Mouse (Mus musculus): ENCODE measurements around the gene Sept1. TPM values are rescaled to one million over a fixed set of nuclear protein-coding genes. Genes with fewer than 3 reads are reported as not detected.

Gene Sept1
- polyA plus RNA-seq, 1 experiment from 2014 or later, result 12.9 TPM

DNA sequence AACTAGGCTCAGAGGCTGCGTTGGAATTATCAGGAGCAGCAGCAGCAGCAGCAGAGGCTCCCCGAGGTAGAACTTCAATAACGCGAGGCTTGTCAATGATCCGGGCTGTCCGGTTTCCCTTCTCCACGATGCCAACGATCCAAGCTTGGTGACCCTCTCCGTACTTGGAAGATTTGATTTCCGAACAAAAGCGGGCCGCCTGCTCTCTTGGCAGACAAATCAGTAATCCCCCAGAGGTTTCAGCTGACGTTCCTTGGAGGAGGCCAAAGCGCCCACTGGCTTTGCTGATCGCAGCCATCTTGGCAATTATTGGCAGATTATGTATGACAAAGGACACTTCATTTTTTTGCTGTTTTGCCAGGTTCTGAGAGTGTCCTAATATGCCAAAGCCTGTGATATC, 39.6 kb upstream of the Sept1 start:
- DNase-seq (ENCODE audit: low spot score) (no peak), ATAC-seq (replicated peaks; ENCODE audit: low FRiP score, low TSS enrichment, low read depth) (no peak)
- Histone ChIP-seq H3K4me3 (ENCODE audit: low read depth, low read length) (0 out of 2 replicates have a peak overlapping the region, but pooled peaks have one; percentile 90), H3K9ac (ENCODE audit: low read length) (no peak overlapping the region), H3K27me3 (replicated peaks; ENCODE audit: control insufficient read depth, insufficient read depth, low read length) (no peaks in the 10 kb centered on the region), H3K27ac (ENCODE audit: low read depth) (no peak overlapping the region), H3K4me1 (replicated peaks; ENCODE audit: control insufficient read depth, insufficient read depth, low read length) (peaks cover 14% of the 10 kb centered on the region), H3K9me3 (ENCODE audit: control insufficient read depth, low read length) (0 out of 2 replicates have a peak, but pooled peaks cover 10% of the 10 kb centered on the region), H3K4me2 (ENCODE audit: low read length) (peak overlapping the region; percentile 83), H3K36me3 (ENCODE audit: control insufficient read depth, insufficient read depth, low read length) (peaks cover 22% of the 10 kb centered on the region)
- WGBS, result 97% methylated on average over 15 of the region's 15 CpGs

DNA sequence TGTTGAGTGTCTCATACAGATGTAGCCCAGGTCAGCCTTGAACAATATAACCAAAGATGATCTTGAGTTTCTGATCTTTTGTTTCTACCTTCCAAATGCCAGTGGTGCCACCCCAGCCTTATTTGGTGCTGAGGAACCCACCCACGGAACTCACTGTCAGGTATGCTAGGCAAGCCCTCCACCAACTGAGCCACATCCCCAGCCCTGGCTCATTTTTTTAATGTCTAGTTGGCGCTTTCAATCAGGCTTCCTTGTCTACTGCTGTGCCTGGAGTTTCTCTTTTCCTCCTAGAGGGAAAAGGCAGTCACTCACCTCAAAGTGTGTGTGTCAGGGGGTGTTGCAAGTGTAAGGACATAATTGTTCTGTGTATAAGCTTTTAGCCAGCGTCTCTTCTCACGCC, 38.2 kb upstream of the Sept1 start:
- no peak overlapping the region for H3K4me3 ChIP-seq (ENCODE audit: low read depth, low read length)
- no peak for ATAC-seq (replicated peaks; ENCODE audit: low FRiP score, low TSS enrichment, low read depth)
- H3K36me3 ChIP-seq (ENCODE audit: control insufficient read depth, insufficient read depth, low read length), result peaks cover 22% of the 10 kb centered on the region
- no peak overlapping the region for H3K4me2 ChIP-seq (ENCODE audit: low read length)
- no peak overlapping the region for H3K9ac ChIP-seq (ENCODE audit: low read length)
- peaks cover 14% of the 10 kb centered on the region for H3K4me1 ChIP-seq (replicated peaks; ENCODE audit: control insufficient read depth, insufficient read depth, low read length)
- whole genome bisulfite sequencing, result 94% methylated on average over 4 of the region's 4 CpGs
- no peaks in the 10 kb centered on the region for H3K27me3 ChIP-seq (replicated peaks; ENCODE audit: control insufficient read depth, insufficient read depth, low read length)
- no peak overlapping the region for H3K27ac ChIP-seq (ENCODE audit: low read depth)
- H3K9me3 ChIP-seq (ENCODE audit: control insufficient read depth, low read length), result 0 out of 2 replicates have a peak, but pooled peaks cover 10% of the 10 kb centered on the region
- DNase-seq (ENCODE audit: low spot score), result no peak

DNA sequence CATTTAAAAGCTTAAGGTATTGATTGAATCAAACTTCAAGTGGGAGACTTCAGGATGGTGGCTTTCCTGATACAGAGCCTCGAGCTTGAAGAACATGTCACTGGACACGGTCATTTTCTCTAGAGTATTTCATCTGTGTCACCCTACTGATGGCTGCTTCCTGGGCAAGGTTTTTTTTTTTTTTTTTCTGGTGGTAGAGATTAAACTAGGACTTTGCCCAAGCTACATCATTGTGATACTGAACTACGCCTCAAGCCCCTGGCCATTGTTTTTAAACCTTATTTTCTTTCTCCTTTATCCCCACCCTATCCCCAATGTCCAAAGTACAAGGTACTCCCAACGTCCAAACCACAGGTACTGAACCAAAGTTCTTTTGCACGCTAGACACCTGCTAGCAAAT, 37.7 kb upstream of the Sept1 start:
- WGBS, result 84% methylated on average over 5 of the region's 5 CpGs
- Histone ChIP-seq H3K9me3 (ENCODE audit: control insufficient read depth, low read length) (0 out of 2 replicates have a peak, but pooled peaks cover 10% of the 10 kb centered on the region), H3K27ac (ENCODE audit: low read depth) (no peak overlapping the region), H3K27me3 (replicated peaks; ENCODE audit: control insufficient read depth, insufficient read depth, low read length) (no peaks in the 10 kb centered on the region), H3K4me2 (ENCODE audit: low read length) (no peak overlapping the region), H3K4me3 (ENCODE audit: low read depth, low read length) (no peak overlapping the region), H3K9ac (ENCODE audit: low read length) (no peak overlapping the region), H3K4me1 (replicated peaks; ENCODE audit: control insufficient read depth, insufficient read depth, low read length) (peaks cover 14% of the 10 kb centered on the region), H3K36me3 (ENCODE audit: control insufficient read depth, insufficient read depth, low read length) (peaks cover 22% of the 10 kb centered on the region)
- DNase-seq (ENCODE audit: low spot score) (no peak), ATAC-seq (replicated peaks; ENCODE audit: low FRiP score, low TSS enrichment, low read depth) (no peak)

DNA sequence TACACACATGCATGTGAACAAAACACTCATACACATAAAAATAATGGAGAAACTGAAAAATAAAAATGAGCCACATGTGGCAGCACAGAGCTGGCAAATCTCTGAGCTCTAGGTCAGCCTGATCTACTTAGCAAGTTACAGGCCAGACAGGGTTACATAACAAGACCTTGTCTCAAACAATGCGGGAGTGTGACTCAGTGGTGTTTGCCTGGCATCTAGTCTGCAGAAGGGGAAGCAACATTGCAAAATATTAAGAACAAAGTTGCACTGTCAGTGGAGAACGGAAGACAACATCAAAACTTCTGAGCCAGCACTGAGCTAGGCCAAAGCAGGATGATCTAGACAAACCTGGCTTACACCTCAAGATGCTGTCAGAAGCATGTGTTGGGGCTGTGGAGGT, 37.3 kb upstream of the Sept1 start:
- ATAC-seq (replicated peaks; ENCODE audit: low FRiP score, low TSS enrichment, low read depth), result no peak
- Histone ChIP-seq H3K27me3 (replicated peaks; ENCODE audit: control insufficient read depth, insufficient read depth, low read length) (no peaks in the 10 kb centered on the region), H3K4me1 (replicated peaks; ENCODE audit: control insufficient read depth, insufficient read depth, low read length) (peaks cover 14% of the 10 kb centered on the region), H3K9me3 (ENCODE audit: control insufficient read depth, low read length) (0 out of 2 replicates have a peak, but pooled peaks cover 10% of the 10 kb centered on the region), H3K4me2 (ENCODE audit: low read length) (no peak overlapping the region), H3K27ac (ENCODE audit: low read depth) (no peak overlapping the region), H3K36me3 (ENCODE audit: control insufficient read depth, insufficient read depth, low read length) (peaks cover 22% of the 10 kb centered on the region), H3K4me3 (ENCODE audit: low read depth, low read length) (no peak overlapping the region), H3K9ac (ENCODE audit: low read length) (no peak overlapping the region)
- DNase-seq (ENCODE audit: low spot score), result no peak
- WGBS, result 88% methylated on average over 2 of the region's 2 CpGs

DNA sequence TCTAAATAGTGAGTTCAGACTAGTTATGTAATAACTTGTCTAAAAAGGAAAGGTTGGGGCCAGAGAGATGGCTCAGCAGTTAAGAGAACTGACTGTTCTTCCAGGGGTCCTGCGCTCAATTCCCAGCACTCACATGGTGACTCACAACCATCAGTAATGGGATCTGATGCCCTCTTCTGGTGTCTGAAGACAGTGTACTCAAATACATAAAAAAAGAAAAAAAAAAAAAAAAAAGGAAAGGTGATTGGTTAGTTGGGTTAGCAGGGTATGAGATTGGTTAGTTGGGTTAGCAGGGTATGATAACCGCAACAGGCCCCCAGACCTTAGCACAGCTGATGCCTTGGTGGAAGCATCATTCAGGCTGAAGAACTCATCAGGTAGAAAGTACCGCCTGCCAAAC, 30.6 kb upstream of the Sept1 start:
- ATAC-seq (replicated peaks; ENCODE audit: low FRiP score, low TSS enrichment, low read depth), result no peak
- H3K27me3 ChIP-seq (replicated peaks; ENCODE audit: control insufficient read depth, insufficient read depth, low read length), result no peaks in the 10 kb centered on the region
- H3K4me2 ChIP-seq (ENCODE audit: low read length), result no peak overlapping the region
- no peak overlapping the region for H3K4me3 ChIP-seq (ENCODE audit: low read depth, low read length)
- H3K36me3 ChIP-seq (ENCODE audit: control insufficient read depth, insufficient read depth, low read length), result no peaks in the 10 kb centered on the region
- no peak for DNase-seq (ENCODE audit: low spot score)
- no peak overlapping the region for H3K27ac ChIP-seq (ENCODE audit: low read depth)
- 0 out of 2 replicates have a peak, but pooled peaks cover 5% of the 10 kb centered on the region for H3K9me3 ChIP-seq (ENCODE audit: control insufficient read depth, low read length)
- H3K4me1 ChIP-seq (replicated peaks; ENCODE audit: control insufficient read depth, insufficient read depth, low read length), result peaks cover 3% of the 10 kb centered on the region; the same call in 1 of the 2 replicates
- no peak overlapping the region for H3K9ac ChIP-seq (ENCODE audit: low read length)
- 98% methylated on average over 3 of the region's 3 CpGs for WGBS

DNA sequence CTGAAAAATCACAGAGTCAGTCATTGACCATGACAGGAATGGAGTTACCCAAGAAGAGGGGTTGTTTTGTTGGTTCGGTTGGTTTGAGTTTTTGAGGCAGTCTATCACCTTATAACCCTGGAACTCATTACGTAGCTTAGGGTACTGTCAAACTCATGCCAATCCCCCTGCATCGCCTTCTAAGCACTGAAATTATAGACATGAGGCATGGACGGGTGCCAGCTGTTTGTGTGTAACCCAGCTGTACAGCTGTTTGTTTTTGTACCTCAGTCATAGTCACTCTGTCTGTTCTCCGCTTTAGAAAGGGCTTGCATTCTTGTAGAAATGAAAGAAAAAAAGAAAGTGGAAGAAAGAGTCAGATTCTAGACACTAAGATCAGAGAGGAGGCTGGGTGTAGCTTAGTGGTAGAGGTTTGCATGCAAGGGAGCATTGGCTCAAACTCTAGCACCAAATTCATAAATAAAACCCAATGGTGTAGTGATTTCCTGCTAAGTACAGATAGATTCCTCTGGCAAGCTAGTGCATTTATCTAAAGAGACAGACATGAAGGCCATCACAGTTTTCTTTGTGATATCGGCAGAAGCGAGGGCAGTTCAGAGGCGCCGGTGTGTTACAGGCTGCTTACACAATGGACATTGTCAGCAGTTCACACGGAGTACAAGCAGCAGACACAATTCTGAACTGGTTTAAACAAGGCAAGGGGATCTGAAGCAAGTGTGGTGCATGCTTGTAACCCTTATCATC, 29.5 kb upstream of the Sept1 start:
- no peak overlapping the region for H3K4me2 ChIP-seq (ENCODE audit: low read length)
- H3K9ac ChIP-seq (ENCODE audit: low read length), result no peak overlapping the region
- H3K36me3 ChIP-seq (ENCODE audit: control insufficient read depth, insufficient read depth, low read length), result peaks cover 1% of the 10 kb centered on the region; the same call in 1 of the 2 replicates
- no peaks in the 10 kb centered on the region for H3K9me3 ChIP-seq (ENCODE audit: control insufficient read depth, low read length)
- DNase-seq (ENCODE audit: low spot score), result no peak
- H3K4me3 ChIP-seq (ENCODE audit: low read depth, low read length), result no peak overlapping the region
- no peak for ATAC-seq (replicated peaks; ENCODE audit: low FRiP score, low TSS enrichment, low read depth)
- no peaks in the 10 kb centered on the region for H3K27me3 ChIP-seq (replicated peaks; ENCODE audit: control insufficient read depth, insufficient read depth, low read length)
- peaks cover 3% of the 10 kb centered on the region; the same call in 1 of the 2 replicates for H3K4me1 ChIP-seq (replicated peaks; ENCODE audit: control insufficient read depth, insufficient read depth, low read length)
- 84% methylated on average over 10 of the region's 10 CpGs for WGBS
- H3K27ac ChIP-seq (ENCODE audit: low read depth), result no peak overlapping the region

DNA sequence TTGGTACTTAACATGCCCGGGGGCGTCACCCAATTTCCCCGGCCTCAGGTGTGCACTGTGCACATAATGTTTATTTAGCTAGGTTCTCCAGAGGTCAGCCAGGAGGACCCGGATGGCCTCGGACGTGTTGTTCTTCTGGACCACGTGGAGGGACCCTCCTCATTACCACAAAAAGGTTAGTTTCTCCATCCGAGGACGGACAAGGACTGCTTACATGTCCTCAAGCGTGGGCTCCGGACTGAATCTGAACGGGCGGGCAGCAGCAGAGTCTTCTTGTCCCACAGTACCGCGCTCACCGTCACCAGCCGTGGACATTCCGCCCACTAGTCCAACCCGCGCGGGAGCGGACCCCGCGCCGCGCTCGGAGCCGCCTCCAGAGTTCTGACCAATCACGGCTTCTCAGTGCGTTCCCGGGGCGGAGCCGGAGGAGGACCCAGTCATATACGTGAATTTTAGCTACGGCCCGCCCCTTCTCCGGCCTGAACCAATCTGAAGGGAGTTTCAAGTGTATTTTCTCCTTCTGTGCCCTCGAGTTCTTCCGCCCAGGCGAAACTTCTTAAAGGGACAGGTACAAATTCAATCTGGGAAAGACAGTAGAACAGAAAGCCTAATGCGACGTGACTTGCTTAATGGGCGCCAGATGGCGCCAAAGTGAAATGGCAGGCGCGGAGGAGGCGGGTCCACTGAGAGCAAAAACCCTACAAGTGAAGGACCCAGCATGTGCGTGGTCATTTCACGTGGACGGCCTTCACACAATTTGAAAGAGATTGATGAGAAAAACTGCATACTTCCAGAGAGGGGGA, 27.6 kb upstream of the Sept1 start, which contains the start of gene Dctpp1:
TSS of gene Dctpp1 (minus strand) at position 401 of the 803 bp plus-strand sequence.
- under 1% methylated on average over 50 of the region's 50 CpGs for WGBS
- Histone ChIP-seq H3K36me3 (ENCODE audit: control insufficient read depth, insufficient read depth, low read length) (peaks cover 9% of the 10 kb centered on the region; the same call in 1 of the 2 replicates), H3K9ac (ENCODE audit: low read length) (peak within 1 kb of the TSS; percentile 70), H3K4me3 (ENCODE audit: low read depth, low read length) (peak within 1 kb of the TSS; percentile 74), H3K4me1 (replicated peaks; ENCODE audit: control insufficient read depth, insufficient read depth, low read length) (peaks cover 3% of the 10 kb centered on the region; the same call in 1 of the 2 replicates), H3K9me3 (ENCODE audit: control insufficient read depth, low read length) (no peaks in the 10 kb centered on the region), H3K27me3 (replicated peaks; ENCODE audit: control insufficient read depth, insufficient read depth, low read length) (no peaks in the 10 kb centered on the region), H3K4me2 (ENCODE audit: low read length) (peak within 1 kb of the TSS; percentile 83), H3K27ac (ENCODE audit: low read depth) (peak within 1 kb of the TSS; percentile 57; the same call in 1 of the 2 replicates)
- peak; percentile 99 for ATAC-seq (replicated peaks; ENCODE audit: low FRiP score, low TSS enrichment, low read depth)
- DNase-seq (ENCODE audit: low spot score), result peak; percentile 95

DNA sequence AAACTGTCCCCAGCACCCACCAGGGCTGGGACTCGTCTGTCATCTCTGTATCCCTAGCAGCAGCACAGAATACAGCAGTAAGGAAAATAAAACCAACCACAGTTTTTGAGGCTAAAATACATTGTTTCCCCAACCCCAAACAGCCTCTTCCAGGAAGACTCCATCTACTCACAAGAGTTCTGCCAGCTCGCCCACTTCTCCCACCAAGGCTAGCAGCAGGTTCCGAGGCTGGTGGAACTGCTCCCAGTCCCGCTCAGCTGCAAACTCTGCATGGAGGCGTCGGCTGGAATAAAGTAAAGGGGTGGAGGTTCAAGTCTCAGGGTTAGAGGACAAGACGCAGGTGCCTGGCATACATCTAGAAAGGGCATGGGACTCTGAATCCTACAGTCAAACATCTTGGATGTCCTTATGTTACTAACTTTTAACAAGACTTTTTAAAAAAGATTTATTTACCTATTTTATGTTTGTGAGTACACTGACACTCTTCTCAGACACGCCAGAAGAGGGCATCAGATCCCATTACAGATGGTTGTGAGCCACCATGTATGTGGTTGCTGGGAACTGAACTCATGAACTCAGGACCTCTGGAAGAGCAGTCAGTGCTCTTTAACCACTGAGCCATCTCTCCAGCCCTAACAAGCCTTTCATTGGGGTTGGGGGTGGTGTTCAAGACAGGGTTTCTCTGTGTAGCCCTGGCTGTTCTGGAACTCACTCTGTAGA, 26.4 kb upstream of the Sept1 start:
- Histone ChIP-seq H3K4me3 (ENCODE audit: low read depth, low read length) (peak overlapping the region; percentile 74), H3K9ac (ENCODE audit: low read length) (peak overlapping the region; percentile 70; the same call in 1 of the 2 replicates)
- 75% methylated on average over 8 of the region's 8 CpGs for WGBS

More for the DNA sequence above, 26.4 kb upstream of the Sept1 start:
- no peaks in the 10 kb centered on the region for H3K9me3 ChIP-seq (ENCODE audit: control insufficient read depth, low read length)
- ATAC-seq (replicated peaks; ENCODE audit: low FRiP score, low TSS enrichment, low read depth) (no peak), DNase-seq (ENCODE audit: low spot score) (no peak)
- no peak overlapping the region for H3K27ac ChIP-seq (ENCODE audit: low read depth)
- H3K36me3 ChIP-seq (ENCODE audit: control insufficient read depth, insufficient read depth, low read length), result peaks cover 9% of the 10 kb centered on the region; the same call in 1 of the 2 replicates
- peaks cover 10% of the 10 kb centered on the region for H3K4me1 ChIP-seq (replicated peaks; ENCODE audit: control insufficient read depth, insufficient read depth, low read length)
- H3K4me2 ChIP-seq (ENCODE audit: low read length), result peak overlapping the region; percentile 83
- H3K27me3 ChIP-seq (replicated peaks; ENCODE audit: control insufficient read depth, insufficient read depth, low read length), result no peaks in the 10 kb centered on the region
